Mouse (Mus musculus): ENCODE data around the gene Nudcd2. TPM values are rescaled to one million over a fixed set of nuclear protein-coding genes. Genes with fewer than 3 reads are reported as not detected.
"Not testable (repeated sequence)": the region's sequence is repeated elsewhere in the genome, so short reads cannot be mapped to it uniquely, and the experiment has no call there.

Nudcd2 gene
- polyA plus RNA-seq, 1 experiment from 2014 or later: 196 TPM

DNA sequence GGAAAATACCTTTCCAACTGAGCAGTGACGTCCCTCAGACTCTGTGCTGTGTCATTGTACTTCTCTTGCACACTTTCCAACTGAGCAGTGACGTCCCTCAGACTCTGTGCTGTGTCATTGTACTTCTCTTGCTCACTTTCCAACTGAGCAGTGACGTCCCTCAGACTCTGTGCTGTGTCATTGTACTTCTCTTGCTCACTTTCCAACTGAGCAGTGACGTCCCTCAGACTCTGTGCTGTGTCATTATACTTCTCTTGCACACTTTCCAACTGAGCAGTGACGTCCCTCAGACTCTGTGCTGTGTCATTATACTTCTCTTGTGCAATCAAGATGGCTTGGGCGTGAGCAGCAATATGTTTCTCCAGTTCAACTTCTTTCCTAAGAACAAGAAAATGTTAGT, 23.6 kb upstream of the Nudcd2 start:
- H3K4me2 ChIP-seq (replicated peaks; ENCODE audit: low read depth, low read length); H3K4me3 ChIP-seq (ENCODE audit: low read depth, low read length); H3K4me1 ChIP-seq (replicated peaks; ENCODE audit: control insufficient read depth, insufficient read depth, low read length); H3K36me3 ChIP-seq (ENCODE audit: control insufficient read depth, insufficient read depth, low read length); H3K27ac ChIP-seq (ENCODE audit: low read depth, low read length); ATAC-seq (ENCODE audit: low FRiP score); DNase-seq (ENCODE audit: low spot score); H3K9me3 ChIP-seq (ENCODE audit: control insufficient read depth, low read length); H3K9ac ChIP-seq (ENCODE audit: low read depth, low read length); H3K27me3 ChIP-seq (ENCODE audit: control insufficient read depth, insufficient read depth, low read length): not testable (repeated sequence)
- WGBS: 90% methylated on average over 6 of the region's 6 CpGs

DNA sequence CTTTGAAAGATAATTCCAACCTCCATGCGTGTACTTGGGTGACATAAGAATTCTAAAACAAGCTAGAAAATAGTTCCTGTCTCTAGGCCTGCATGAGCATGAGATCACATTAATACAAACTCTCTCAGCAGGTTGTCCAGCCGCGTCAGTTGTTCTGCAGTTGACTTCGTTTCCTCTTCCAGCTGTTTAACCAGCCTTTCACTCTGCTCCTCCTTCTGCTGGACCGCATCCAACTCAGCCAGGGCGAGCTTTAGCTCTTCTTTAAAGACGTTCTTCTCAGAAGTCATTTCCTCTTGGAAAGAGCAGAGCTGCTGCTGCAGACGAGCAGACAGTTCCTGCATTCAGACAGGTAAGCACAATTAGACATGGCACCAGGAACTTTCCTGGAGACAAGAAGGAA, 19.6 kb upstream of the Nudcd2 start:
- Histone ChIP-seq H3K4me3 (ENCODE audit: low read depth, low read length) (no peak overlapping the region), H3K36me3 (ENCODE audit: control insufficient read depth, insufficient read depth, low read length) (0 out of 2 replicates have a peak, but pooled peaks cover 10% of the 10 kb centered on the region), H3K4me1 (replicated peaks; ENCODE audit: control insufficient read depth, insufficient read depth, low read length) (no peaks in the 10 kb centered on the region), H3K4me2 (replicated peaks; ENCODE audit: low read depth, low read length) (no peak overlapping the region), H3K27ac (ENCODE audit: low read depth, low read length) (no peak overlapping the region), H3K27me3 (ENCODE audit: control insufficient read depth, insufficient read depth, low read length) (no peaks in the 10 kb centered on the region), H3K9ac (ENCODE audit: low read depth, low read length) (no peak overlapping the region), H3K9me3 (ENCODE audit: control insufficient read depth, low read length) (no peaks in the 10 kb centered on the region)
- ATAC-seq (ENCODE audit: low FRiP score): no peak
- 88% methylated on average over 8 of the region's 8 CpGs for WGBS
- no peak for DNase-seq (ENCODE audit: low spot score)

DNA sequence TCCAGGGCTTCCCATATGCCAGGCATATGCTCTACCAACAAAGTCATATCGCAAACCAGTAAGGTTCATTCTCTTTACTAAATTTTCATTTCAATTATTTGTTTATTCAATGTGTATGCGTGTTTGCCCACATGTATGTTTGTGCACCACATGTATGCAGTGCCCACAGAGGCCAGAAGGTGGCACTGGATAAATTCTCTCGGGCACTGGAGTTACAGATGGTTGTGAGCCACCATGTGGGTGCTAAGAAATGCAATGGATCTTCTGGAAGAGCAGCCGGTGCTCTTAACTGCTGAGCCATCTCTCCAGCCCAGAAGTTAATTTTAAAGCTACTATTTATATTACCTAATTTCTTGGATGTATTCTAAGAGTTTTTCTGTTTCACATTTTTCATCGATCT, 17.9 kb upstream of the Nudcd2 start:
- H3K9me3 ChIP-seq (ENCODE audit: control insufficient read depth, low read length): no peaks in the 10 kb centered on the region
- DNase-seq (ENCODE audit: low spot score) (no peak), ATAC-seq (ENCODE audit: low FRiP score) (no peak)
- H3K9ac ChIP-seq (ENCODE audit: low read depth, low read length): no peak overlapping the region
- H3K4me3 ChIP-seq (ENCODE audit: low read depth, low read length): no peak overlapping the region
- 97% methylated on average over 5 of the region's 5 CpGs for WGBS
- no peaks in the 10 kb centered on the region for H3K4me1 ChIP-seq (replicated peaks; ENCODE audit: control insufficient read depth, insufficient read depth, low read length)
- H3K36me3 ChIP-seq (ENCODE audit: control insufficient read depth, insufficient read depth, low read length): 0 out of 2 replicates have a peak, but pooled peaks cover 4% of the 10 kb centered on the region
- no peak overlapping the region for H3K4me2 ChIP-seq (replicated peaks; ENCODE audit: low read depth, low read length)
- H3K27me3 ChIP-seq (ENCODE audit: control insufficient read depth, insufficient read depth, low read length): no peaks in the 10 kb centered on the region
- no peak overlapping the region for H3K27ac ChIP-seq (ENCODE audit: low read depth, low read length)

DNA sequence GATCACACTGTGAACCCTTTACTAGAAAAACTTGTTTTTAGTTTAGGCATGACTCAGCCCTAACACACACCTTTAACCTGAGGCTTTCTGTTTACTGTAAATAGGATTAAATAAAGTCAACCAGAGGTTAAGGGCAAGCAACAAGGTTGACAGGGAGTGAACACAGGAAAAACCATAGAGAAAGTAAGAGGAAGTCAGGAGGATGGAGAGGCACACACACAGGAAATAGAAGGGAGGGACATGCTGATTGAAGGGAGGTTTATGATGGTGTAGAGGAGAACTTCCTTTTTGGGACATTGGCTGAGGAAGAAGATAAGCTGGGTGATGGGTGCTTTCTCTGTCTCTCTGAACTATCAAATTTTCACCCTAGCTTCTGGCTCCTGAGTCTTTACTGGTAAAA, 15.1 kb upstream of the Nudcd2 start:
- ATAC-seq (ENCODE audit: low FRiP score) (no peak), DNase-seq (ENCODE audit: low spot score) (no peak)
- Histone ChIP-seq H3K4me3 (ENCODE audit: low read depth, low read length) (no peak overlapping the region), H3K27ac (ENCODE audit: low read depth, low read length) (no peak overlapping the region), H3K9me3 (ENCODE audit: control insufficient read depth, low read length) (no peaks in the 10 kb centered on the region), H3K36me3 (ENCODE audit: control insufficient read depth, insufficient read depth, low read length) (0 out of 2 replicates have a peak, but pooled peaks cover 6% of the 10 kb centered on the region), H3K9ac (ENCODE audit: low read depth, low read length) (no peak overlapping the region), H3K27me3 (ENCODE audit: control insufficient read depth, insufficient read depth, low read length) (no peaks in the 10 kb centered on the region), H3K4me2 (replicated peaks; ENCODE audit: low read depth, low read length) (no peak overlapping the region), H3K4me1 (replicated peaks; ENCODE audit: control insufficient read depth, insufficient read depth, low read length) (no peaks in the 10 kb centered on the region)

DNA sequence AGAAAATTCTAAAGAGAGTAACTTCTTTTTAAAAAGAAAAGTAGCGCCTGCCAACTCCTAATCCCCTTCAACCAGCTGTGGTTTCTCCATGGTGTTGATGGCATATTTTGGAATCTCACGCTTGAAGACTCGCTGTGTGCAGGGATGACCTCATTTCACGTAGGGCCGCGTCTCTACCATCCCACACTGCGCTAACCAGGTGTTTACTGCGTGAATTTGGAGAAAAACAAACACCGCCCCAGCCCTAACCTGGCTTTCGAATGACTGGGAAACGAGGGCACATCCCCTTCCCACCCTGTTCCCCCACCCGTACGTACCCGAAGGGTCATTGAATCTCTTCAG, 499 bp upstream of the Nudcd2 start:
- peak overlapping the region; percentile 58 for H3K9ac ChIP-seq (ENCODE audit: low read depth, low read length)
- H3K4me3 ChIP-seq (ENCODE audit: low read depth, low read length): peak overlapping the region; percentile 86
- no peak overlapping the region for H3K27ac ChIP-seq (ENCODE audit: low read depth, low read length)
- 2% methylated on average over 14 of the region's 14 CpGs for WGBS
- DNase-seq (ENCODE audit: low spot score) (no peak), ATAC-seq (ENCODE audit: low FRiP score) (peak; percentile 58)
- no peaks in the 10 kb centered on the region for H3K27me3 ChIP-seq (ENCODE audit: control insufficient read depth, insufficient read depth, low read length)
- no peaks in the 10 kb centered on the region for H3K9me3 ChIP-seq (ENCODE audit: control insufficient read depth, low read length)
- no peaks in the 10 kb centered on the region for H3K36me3 ChIP-seq (ENCODE audit: control insufficient read depth, insufficient read depth, low read length)
- H3K4me1 ChIP-seq (replicated peaks; ENCODE audit: control insufficient read depth, insufficient read depth, low read length): no peaks in the 10 kb centered on the region
- peak overlapping the region; percentile 72 for H3K4me2 ChIP-seq (replicated peaks; ENCODE audit: low read depth, low read length)

DNA sequence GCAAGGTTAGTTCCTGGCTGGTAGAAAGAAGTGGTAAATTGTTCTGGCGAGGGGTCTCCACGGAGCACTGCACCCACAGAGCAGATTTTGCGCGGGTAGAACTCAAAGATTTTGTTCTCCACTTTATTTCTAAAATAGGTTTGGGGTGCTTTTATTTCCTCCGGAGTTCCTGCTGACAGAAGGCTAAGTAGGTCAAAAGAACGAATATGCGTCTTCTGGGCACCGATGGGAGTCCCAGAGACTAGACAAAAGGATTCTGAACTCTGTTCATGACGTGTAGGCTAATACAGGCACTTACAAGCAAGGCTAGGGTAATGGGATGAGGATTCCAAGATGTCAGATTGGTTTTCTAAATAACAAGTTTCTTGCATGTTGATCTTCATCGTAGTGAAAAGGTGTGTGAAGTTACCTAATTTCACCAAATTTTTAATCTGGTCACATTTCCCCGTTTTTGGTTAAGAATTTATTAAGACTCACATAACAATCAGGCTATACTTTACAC, 835 bp downstream of the Nudcd2 start:
- Histone ChIP-seq H3K9me3 (ENCODE audit: control insufficient read depth, low read length) (no peaks in the 10 kb centered on the region), H3K9ac (ENCODE audit: low read depth, low read length) (peak overlapping the region; percentile 93), H3K27me3 (ENCODE audit: control insufficient read depth, insufficient read depth, low read length) (no peaks in the 10 kb centered on the region), H3K4me3 (ENCODE audit: low read depth, low read length) (peak overlapping the region; percentile 86), H3K27ac (ENCODE audit: low read depth, low read length) (peak overlapping the region; percentile 43), H3K36me3 (ENCODE audit: control insufficient read depth, insufficient read depth, low read length) (no peaks in the 10 kb centered on the region), H3K4me1 (replicated peaks; ENCODE audit: control insufficient read depth, insufficient read depth, low read length) (no peaks in the 10 kb centered on the region), H3K4me2 (replicated peaks; ENCODE audit: low read depth, low read length) (peak overlapping the region; percentile 65)
- DNase-seq (ENCODE audit: low spot score): no peak
- WGBS: 6% methylated on average over 11 of the region's 11 CpGs
- ATAC-seq (ENCODE audit: low FRiP score): no peak

DNA sequence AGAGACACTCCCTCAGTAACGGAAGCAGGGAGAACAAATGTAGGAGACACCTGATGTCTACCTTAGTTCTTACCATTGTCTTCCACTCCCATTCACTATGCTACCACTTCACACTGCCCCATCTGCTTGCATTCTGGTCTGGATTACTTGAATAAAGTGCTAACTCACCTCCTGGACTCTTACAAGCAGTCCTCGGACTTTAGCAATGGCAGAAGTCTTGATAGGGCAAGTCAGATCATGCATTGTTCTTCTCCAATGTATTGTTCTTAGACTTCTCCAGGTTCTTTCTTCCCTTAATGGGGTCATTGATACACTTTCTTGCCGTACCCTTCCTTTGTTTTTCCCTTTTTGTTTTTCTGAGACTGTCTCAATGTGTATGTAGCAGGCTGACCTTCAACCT, 3.9 kb downstream of the Nudcd2 start:
- no peak for ATAC-seq (ENCODE audit: low FRiP score)
- Histone ChIP-seq H3K27ac (ENCODE audit: low read depth, low read length) (no peak overlapping the region), H3K27me3 (ENCODE audit: control insufficient read depth, insufficient read depth, low read length) (no peaks in the 10 kb centered on the region), H3K9me3 (ENCODE audit: control insufficient read depth, low read length) (no peaks in the 10 kb centered on the region), H3K4me2 (replicated peaks; ENCODE audit: low read depth, low read length) (no peak overlapping the region), H3K9ac (ENCODE audit: low read depth, low read length) (no peak overlapping the region), H3K36me3 (ENCODE audit: control insufficient read depth, insufficient read depth, low read length) (no peaks in the 10 kb centered on the region), H3K4me3 (ENCODE audit: low read depth, low read length) (no peak overlapping the region), H3K4me1 (replicated peaks; ENCODE audit: control insufficient read depth, insufficient read depth, low read length) (no peaks in the 10 kb centered on the region)
- WGBS: 88% methylated on average over 3 of the region's 3 CpGs
- no peak for DNase-seq (ENCODE audit: low spot score)

DNA sequence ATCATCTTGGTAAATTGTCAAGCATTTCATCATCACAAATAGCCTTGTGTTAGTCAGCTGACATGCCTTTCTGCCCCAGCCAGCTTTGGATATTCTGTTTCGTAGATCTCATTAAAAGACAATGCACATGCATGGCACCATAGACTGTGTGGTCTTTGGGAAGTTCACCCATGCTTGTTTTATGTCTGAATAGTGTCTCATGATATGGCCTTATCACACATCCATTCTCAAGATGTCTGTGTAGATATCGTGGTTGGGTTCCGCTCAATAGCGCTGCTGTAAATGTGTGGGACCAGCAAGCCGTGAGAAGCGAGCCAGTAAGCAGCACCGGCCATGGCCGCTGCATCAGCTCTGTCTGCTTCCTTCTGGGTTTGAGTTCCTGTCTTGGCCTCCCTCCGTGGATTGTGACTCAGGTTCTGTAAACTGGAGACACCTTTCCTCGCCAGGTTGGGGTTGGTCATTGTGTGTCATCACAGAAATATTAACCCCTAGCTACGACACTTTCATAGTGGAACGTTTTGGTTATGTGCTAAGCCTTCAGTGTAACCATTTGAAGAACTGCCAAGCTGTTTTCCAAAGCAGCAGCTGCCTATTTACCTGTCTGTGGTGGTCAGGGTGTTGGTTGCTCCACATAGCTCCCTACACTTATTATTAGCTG, 8.3 kb downstream of the Nudcd2 start:
- no peak overlapping the region for H3K9ac ChIP-seq (ENCODE audit: low read depth, low read length)
- no peaks in the 10 kb centered on the region for H3K9me3 ChIP-seq (ENCODE audit: control insufficient read depth, low read length)
- no peaks in the 10 kb centered on the region for H3K36me3 ChIP-seq (ENCODE audit: control insufficient read depth, insufficient read depth, low read length)
- H3K4me3 ChIP-seq (ENCODE audit: low read depth, low read length): no peak overlapping the region
- H3K4me1 ChIP-seq (replicated peaks; ENCODE audit: control insufficient read depth, insufficient read depth, low read length): no peaks in the 10 kb centered on the region
- H3K27me3 ChIP-seq (ENCODE audit: control insufficient read depth, insufficient read depth, low read length): no peaks in the 10 kb centered on the region
- no peak for DNase-seq (ENCODE audit: low spot score)
- no peak for ATAC-seq (ENCODE audit: low FRiP score)
- no peak overlapping the region for H3K4me2 ChIP-seq (replicated peaks; ENCODE audit: low read depth, low read length)
- H3K27ac ChIP-seq (ENCODE audit: low read depth, low read length): no peak overlapping the region
- 93% methylated on average over 12 of the region's 12 CpGs for whole genome bisulfite sequencing

DNA sequence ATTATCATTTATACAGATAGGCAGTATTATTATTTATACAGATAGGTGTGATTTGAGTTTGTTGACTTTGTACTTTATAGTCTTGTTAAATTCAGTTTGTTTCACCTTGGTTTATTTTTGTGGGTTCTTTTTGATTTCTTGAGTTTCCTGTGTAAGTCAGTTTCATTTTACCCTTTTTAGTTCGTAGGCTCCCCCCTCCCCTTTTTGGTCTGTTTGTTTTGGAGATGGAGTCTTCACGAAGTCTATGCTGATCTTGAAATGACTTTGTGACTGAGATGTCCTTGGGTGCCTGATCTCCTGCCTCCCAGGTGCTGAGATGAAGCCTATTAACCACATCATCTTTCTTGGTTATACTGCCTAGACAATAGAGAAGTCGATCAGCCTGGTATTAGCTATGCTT, 10.9 kb downstream of the Nudcd2 start:
- ATAC-seq (ENCODE audit: low FRiP score) (no peak), DNase-seq (ENCODE audit: low spot score) (no peak)
- Histone ChIP-seq H3K4me1 (replicated peaks; ENCODE audit: control insufficient read depth, insufficient read depth, low read length) (no peaks in the 10 kb centered on the region), H3K4me3 (ENCODE audit: low read depth, low read length) (no peak overlapping the region), H3K36me3 (ENCODE audit: control insufficient read depth, insufficient read depth, low read length) (no peaks in the 10 kb centered on the region), H3K9me3 (ENCODE audit: control insufficient read depth, low read length) (no peaks in the 10 kb centered on the region), H3K27ac (ENCODE audit: low read depth, low read length) (no peak overlapping the region), H3K27me3 (ENCODE audit: control insufficient read depth, insufficient read depth, low read length) (no peaks in the 10 kb centered on the region), H3K9ac (ENCODE audit: low read depth, low read length) (no peak overlapping the region), H3K4me2 (replicated peaks; ENCODE audit: low read depth, low read length) (no peak overlapping the region)
- WGBS: 87% methylated on average over 3 of the region's 3 CpGs

All from hindbrain, embryonic 11.5 days (tissue).